Mouse (Mus musculus): ENCODE data around the gene 2610528A11Rik. TPM values are rescaled to one million over a fixed set of nuclear protein-coding genes. Genes with fewer than 3 reads are reported as not detected.
A peak's percentile ranks its signal among the peaks of the same experiment; 100 is the strongest.

Gene 2610528A11Rik
- polyA plus RNA-seq, 1 experiment from 2014 or later, result 0.42 TPM

DNA sequence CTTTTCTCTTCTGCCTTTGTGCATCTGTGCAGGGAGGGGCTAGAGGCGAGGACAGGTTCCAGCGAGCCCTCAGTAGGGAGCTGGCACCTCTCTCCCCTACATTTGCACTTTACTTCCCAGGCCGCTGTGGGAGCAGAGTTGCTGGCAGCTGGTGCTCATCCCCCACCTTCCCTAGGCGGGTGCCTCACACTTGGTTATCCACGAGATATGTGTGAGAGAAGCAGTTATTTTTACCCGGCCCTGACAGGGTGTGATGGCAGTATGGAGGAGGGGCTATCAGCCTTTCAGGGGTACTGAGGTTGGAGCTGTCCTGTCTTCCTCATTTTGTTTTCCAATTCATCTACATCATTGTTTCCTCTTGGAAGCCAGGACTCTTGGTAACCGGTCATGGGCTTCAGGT is 8.0 kb downstream of the 2610528A11Rik start:
- H3K9me3 ChIP-seq (replicated peaks; ENCODE audit: control insufficient read depth, low read length), result no peaks in the 10 kb centered on the region
- ATAC-seq (replicated peaks; ENCODE audit: insufficient number of reproducible peaks, low FRiP score, low TSS enrichment, low read depth) (no peak), DNase-seq (ENCODE audit: low spot score) (no peak)
- 42% methylated on average over 7 of the region's 7 CpGs for WGBS
- no peak overlapping the region for H3K4me2 ChIP-seq (ENCODE audit: low read depth, low read length)
- H3K36me3 ChIP-seq (replicated peaks; ENCODE audit: control insufficient read depth, insufficient read depth, low read depth, low read length), result no peaks in the 10 kb centered on the region
- no peak overlapping the region for H3K9ac ChIP-seq (replicated peaks; ENCODE audit: low read length)
- no peaks in the 10 kb centered on the region for H3K27me3 ChIP-seq (ENCODE audit: control insufficient read depth, insufficient read depth, low read length)
- no peak overlapping the region for H3K4me3 ChIP-seq (ENCODE audit: low read depth, low read length)
- H3K4me1 ChIP-seq (ENCODE audit: control insufficient read depth, insufficient read depth, low read length), result no peaks in the 10 kb centered on the region
- no peak overlapping the region for H3K27ac ChIP-seq (replicated peaks; ENCODE audit: low read depth, low read length)

DNA sequence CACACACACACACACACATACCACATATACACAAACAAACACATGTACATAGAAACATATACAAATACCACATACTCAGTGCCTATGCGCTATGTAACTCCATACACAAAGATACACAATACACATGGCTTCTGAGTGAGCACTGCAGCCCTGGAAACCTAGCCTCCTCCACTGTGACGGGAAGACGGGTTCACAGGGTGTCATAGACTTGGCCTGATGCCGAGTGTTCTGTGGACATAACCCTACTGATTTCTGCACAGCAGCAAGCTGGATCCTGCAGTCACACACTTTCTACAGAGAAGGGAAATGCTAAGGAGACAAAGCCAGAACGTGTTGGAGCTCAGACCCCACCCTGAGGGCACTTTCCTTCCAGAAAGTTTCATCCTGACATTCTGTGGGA is 9.1 kb downstream of the 2610528A11Rik start:
- no peak overlapping the region for H3K4me2 ChIP-seq (ENCODE audit: low read depth, low read length)
- H3K27me3 ChIP-seq (ENCODE audit: control insufficient read depth, insufficient read depth, low read length), result no peaks in the 10 kb centered on the region
- H3K4me3 ChIP-seq (ENCODE audit: low read depth, low read length), result no peak overlapping the region
- H3K9me3 ChIP-seq (replicated peaks; ENCODE audit: control insufficient read depth, low read length), result no peaks in the 10 kb centered on the region
- no peaks in the 10 kb centered on the region for H3K36me3 ChIP-seq (replicated peaks; ENCODE audit: control insufficient read depth, insufficient read depth, low read depth, low read length)
- no peak overlapping the region for H3K9ac ChIP-seq (replicated peaks; ENCODE audit: low read length)
- H3K4me1 ChIP-seq (ENCODE audit: control insufficient read depth, insufficient read depth, low read length), result no peaks in the 10 kb centered on the region
- no peak for DNase-seq (ENCODE audit: low spot score)
- no peak for ATAC-seq (replicated peaks; ENCODE audit: insufficient number of reproducible peaks, low FRiP score, low TSS enrichment, low read depth)
- 58% methylated on average over 5 of the region's 5 CpGs for WGBS
- H3K27ac ChIP-seq (replicated peaks; ENCODE audit: low read depth, low read length), result no peak overlapping the region

DNA sequence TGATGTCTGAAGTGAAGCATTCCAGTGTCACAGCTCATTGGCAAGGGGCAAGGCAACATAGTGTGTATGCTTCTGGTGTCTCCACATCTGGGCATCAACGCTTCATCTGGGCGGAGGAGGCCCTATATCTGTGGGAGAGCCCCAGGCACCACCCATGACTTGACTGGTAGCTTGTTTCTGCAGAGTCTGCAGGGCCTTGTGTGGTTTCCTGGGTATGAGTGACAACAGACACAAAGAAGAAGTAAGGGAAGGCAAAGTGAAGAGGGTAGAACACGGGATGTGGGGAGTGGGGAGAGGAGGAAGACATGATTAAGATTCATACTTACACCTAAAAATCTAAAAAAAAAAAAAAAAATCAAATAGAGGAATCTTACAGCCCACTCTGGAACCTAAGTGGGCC is 11.3 kb downstream of the 2610528A11Rik start:
- no peaks in the 10 kb centered on the region for H3K9me3 ChIP-seq (replicated peaks; ENCODE audit: control insufficient read depth, low read length)
- peaks cover 3% of the 10 kb centered on the region for H3K27me3 ChIP-seq (ENCODE audit: control insufficient read depth, insufficient read depth, low read length)
- WGBS, result 81% methylated on average over 3 of the region's 3 CpGs
- H3K4me3 ChIP-seq (ENCODE audit: low read depth, low read length), result no peak overlapping the region
- H3K27ac ChIP-seq (replicated peaks; ENCODE audit: low read depth, low read length), result no peak overlapping the region
- H3K4me2 ChIP-seq (ENCODE audit: low read depth, low read length), result no peak overlapping the region
- ATAC-seq (replicated peaks; ENCODE audit: insufficient number of reproducible peaks, low FRiP score, low TSS enrichment, low read depth) (no peak), DNase-seq (ENCODE audit: low spot score) (no peak)
- H3K36me3 ChIP-seq (replicated peaks; ENCODE audit: control insufficient read depth, insufficient read depth, low read depth, low read length), result no peaks in the 10 kb centered on the region
- H3K9ac ChIP-seq (replicated peaks; ENCODE audit: low read length), result no peak overlapping the region
- H3K4me1 ChIP-seq (ENCODE audit: control insufficient read depth, insufficient read depth, low read length), result peaks cover 5% of the 10 kb centered on the region

GRCm38 (mm10) chr14:37101531-37101930 is 12.3 kb downstream of the 2610528A11Rik start:
- peaks cover 5% of the 10 kb centered on the region for H3K4me1 ChIP-seq (ENCODE audit: control insufficient read depth, insufficient read depth, low read length)
- no peak overlapping the region for H3K4me3 ChIP-seq (ENCODE audit: low read depth, low read length)
- peaks cover 3% of the 10 kb centered on the region for H3K27me3 ChIP-seq (ENCODE audit: control insufficient read depth, insufficient read depth, low read length)
- no peak overlapping the region for H3K9ac ChIP-seq (replicated peaks; ENCODE audit: low read length)
- H3K36me3 ChIP-seq (replicated peaks; ENCODE audit: control insufficient read depth, insufficient read depth, low read depth, low read length), result no peaks in the 10 kb centered on the region
- H3K4me2 ChIP-seq (ENCODE audit: low read depth, low read length), result no peak overlapping the region
- no peak overlapping the region for H3K27ac ChIP-seq (replicated peaks; ENCODE audit: low read depth, low read length)
- ATAC-seq (replicated peaks; ENCODE audit: insufficient number of reproducible peaks, low FRiP score, low TSS enrichment, low read depth) (no peak), DNase-seq (ENCODE audit: low spot score) (no peak)
- H3K9me3 ChIP-seq (replicated peaks; ENCODE audit: control insufficient read depth, low read length), result no peaks in the 10 kb centered on the region
- WGBS, result 74% methylated on average over 5 of the region's 5 CpGs

GRCm38 (mm10) chr14:37097956-37098530 is 15.8 kb downstream of the 2610528A11Rik start, which contains the start of gene Cdhr1:
Gene Cdhr1, minus strand, starts transcription at chr14:37098347.
- Histone ChIP-seq H3K9ac (replicated peaks; ENCODE audit: low read length) (no peak within 1 kb of the TSS), H3K4me1 (ENCODE audit: control insufficient read depth, insufficient read depth, low read length) (peaks cover 5% of the 10 kb centered on the region), H3K27ac (replicated peaks; ENCODE audit: low read depth, low read length) (no peak within 1 kb of the TSS), H3K9me3 (replicated peaks; ENCODE audit: control insufficient read depth, low read length) (no peaks in the 10 kb centered on the region), H3K36me3 (replicated peaks; ENCODE audit: control insufficient read depth, insufficient read depth, low read depth, low read length) (no peaks in the 10 kb centered on the region), H3K4me3 (ENCODE audit: low read depth, low read length) (peak within 1 kb of the TSS; percentile 18), H3K4me2 (ENCODE audit: low read depth, low read length) (peak within 1 kb of the TSS; percentile 60), H3K27me3 (ENCODE audit: control insufficient read depth, insufficient read depth, low read length) (peaks cover 3% of the 10 kb centered on the region)
- ATAC-seq (replicated peaks; ENCODE audit: insufficient number of reproducible peaks, low FRiP score, low TSS enrichment, low read depth) (peak; percentile 86), DNase-seq (ENCODE audit: low spot score) (peak; percentile 66)
- WGBS, result 0% methylated on average over 28 of the region's 30 CpGs

DNA sequence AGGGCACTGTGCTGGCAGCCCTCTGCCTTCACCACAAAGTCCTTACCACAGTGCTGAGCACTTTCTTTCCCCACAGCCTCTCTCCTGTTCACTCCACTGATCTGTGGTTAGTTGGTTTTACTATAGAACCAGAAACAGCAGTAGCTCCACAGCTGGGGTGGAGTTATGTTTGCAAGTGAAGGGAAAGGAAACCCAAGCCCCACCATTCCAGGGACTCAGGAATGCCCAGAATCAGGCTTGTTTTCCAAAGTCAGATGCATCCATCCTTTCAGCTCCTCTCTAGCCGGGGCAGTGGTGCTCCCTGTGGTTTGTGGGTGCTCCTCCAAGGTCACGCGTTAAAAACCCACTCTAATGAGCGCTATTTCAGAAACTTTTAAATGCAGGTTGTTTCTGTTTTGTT is 18.3 kb downstream of the 2610528A11Rik start:
- no peak overlapping the region for H3K9ac ChIP-seq (replicated peaks; ENCODE audit: low read length)
- H3K9me3 ChIP-seq (replicated peaks; ENCODE audit: control insufficient read depth, low read length), result no peaks in the 10 kb centered on the region
- H3K27me3 ChIP-seq (ENCODE audit: control insufficient read depth, insufficient read depth, low read length), result peaks cover 3% of the 10 kb centered on the region
- H3K27ac ChIP-seq (replicated peaks; ENCODE audit: low read depth, low read length), result no peak overlapping the region
- WGBS, result 78% methylated on average over 4 of the region's 4 CpGs
- peaks cover 5% of the 10 kb centered on the region for H3K4me1 ChIP-seq (ENCODE audit: control insufficient read depth, insufficient read depth, low read length)
- DNase-seq (ENCODE audit: low spot score) (no peak), ATAC-seq (replicated peaks; ENCODE audit: insufficient number of reproducible peaks, low FRiP score, low TSS enrichment, low read depth) (no peak)
- H3K36me3 ChIP-seq (replicated peaks; ENCODE audit: control insufficient read depth, insufficient read depth, low read depth, low read length), result no peaks in the 10 kb centered on the region
- no peak overlapping the region for H3K4me2 ChIP-seq (ENCODE audit: low read depth, low read length)
- no peak overlapping the region for H3K4me3 ChIP-seq (ENCODE audit: low read depth, low read length)

GRCm38 (mm10) chr14:37094436-37094835 is 19.4 kb downstream of the 2610528A11Rik start:
- ATAC-seq (replicated peaks; ENCODE audit: insufficient number of reproducible peaks, low FRiP score, low TSS enrichment, low read depth) (no peak), DNase-seq (ENCODE audit: low spot score) (no peak)
- Histone ChIP-seq H3K9ac (replicated peaks; ENCODE audit: low read length) (no peak overlapping the region), H3K27ac (replicated peaks; ENCODE audit: low read depth, low read length) (no peak overlapping the region), H3K4me1 (ENCODE audit: control insufficient read depth, insufficient read depth, low read length) (peaks cover 5% of the 10 kb centered on the region), H3K4me2 (ENCODE audit: low read depth, low read length) (no peak overlapping the region), H3K4me3 (ENCODE audit: low read depth, low read length) (no peak overlapping the region), H3K36me3 (replicated peaks; ENCODE audit: control insufficient read depth, insufficient read depth, low read depth, low read length) (no peaks in the 10 kb centered on the region), H3K27me3 (ENCODE audit: control insufficient read depth, insufficient read depth, low read length) (peaks cover 3% of the 10 kb centered on the region), H3K9me3 (replicated peaks; ENCODE audit: control insufficient read depth, low read length) (no peaks in the 10 kb centered on the region)
- 65% methylated on average over 6 of the region's 6 CpGs for WGBS

- H3K27ac ChIP-seq (replicated peaks; ENCODE audit: low read depth, low read length), result no peak overlapping the region
- H3K9me3 ChIP-seq (replicated peaks; ENCODE audit: control insufficient read depth, low read length), result no peaks in the 10 kb centered on the region
- no peaks in the 10 kb centered on the region for H3K4me1 ChIP-seq (ENCODE audit: control insufficient read depth, insufficient read depth, low read length)
- peak; percentile 9 for DNase-seq (ENCODE audit: low spot score)
- H3K4me2 ChIP-seq (ENCODE audit: low read depth, low read length), result no peak overlapping the region
- H3K36me3 ChIP-seq (replicated peaks; ENCODE audit: control insufficient read depth, insufficient read depth, low read depth, low read length), result no peaks in the 10 kb centered on the region
- H3K27me3 ChIP-seq (ENCODE audit: control insufficient read depth, insufficient read depth, low read length), result no peaks in the 10 kb centered on the region
- no peak overlapping the region for H3K4me3 ChIP-seq (ENCODE audit: low read depth, low read length)
- no peak for ATAC-seq (replicated peaks; ENCODE audit: insufficient number of reproducible peaks, low FRiP score, low TSS enrichment, low read depth)
- WGBS, result 41% methylated on average over 4 of the region's 4 CpGs
- no peak overlapping the region for H3K9ac ChIP-seq (replicated peaks; ENCODE audit: low read length)
These were observed 30.1 kb downstream of the 2610528A11Rik start for GRCm38 (mm10) chr14:37083755-37084154.
